Mouse (Mus musculus) midbrain, postnatal 0 days (tissue): ENCODE data around the gene Lamtor5. TPM values are rescaled to one million over a fixed set of nuclear protein-coding genes. Genes with fewer than 3 reads are reported as not detected.
A peak's percentile ranks its signal among the peaks of the same experiment; 100 is the strongest.

ENCODE experiments used
- ATAC-seq: fragments of 200-750 bp; cut with Nextera tagmentation; 2 replicates; pipeline ENCODE4 v1.8.0; 2017; ENCODE audit warnings: moderate number of reproducible peaks, mild to moderate bottlenecking, moderate TSS enrichment, moderate library complexity; ENCODE audit not compliant: low FRiP score
- DNase-seq: peaks from one replicate; pipeline ENCODE4 v3.0.0-alpha.2; 2015; ENCODE audit warnings: low spot score
- H3K27ac ChIP-seq: fragments of 300-500 bp; sonication (generic); 2 replicates; pipeline ENCODE4 v1.5.1; 2014; ENCODE audit warnings: low read depth, mild to moderate bottlenecking, low read length, mixed read lengths
- H3K27me3 ChIP-seq: fragments of 300-500 bp; sonication (generic); 2 replicates; pipeline ENCODE4 v1.6.1; 2014; ENCODE audit warnings: low read length, control low read depth, mixed read lengths; ENCODE audit not compliant: insufficient read depth
- H3K36me3 ChIP-seq: fragments of 300-500 bp; sonication (generic); 2 replicates; pipeline ENCODE4 v1.6.1; 2014; ENCODE audit warnings: low read length, control low read depth, mixed read lengths; ENCODE audit not compliant: insufficient read depth
- H3K4me1 ChIP-seq: fragments of 300-500 bp; sonication (generic); 2 replicates; pipeline ENCODE4 v1.6.1; 2014; ENCODE audit warnings: mild to moderate bottlenecking, control low read depth, antibody characterized with exemption, low read length, mixed read lengths; ENCODE audit not compliant: insufficient read depth
- H3K4me2 ChIP-seq: fragments of 300-500 bp; sonication (generic); 2 replicates; pipeline ENCODE4 v1.6.1; 2014; ENCODE audit warnings: low read depth, mild to moderate bottlenecking, low read length, mixed read lengths; ENCODE audit not compliant: poor library complexity, severe bottlenecking
- H3K4me3 ChIP-seq: fragments of 300-500 bp; sonication (generic); 2 replicates; pipeline ENCODE4 v1.5.1; 2014; ENCODE audit warnings: low read depth, mild to moderate bottlenecking, low read length, moderate library complexity
- H3K9ac ChIP-seq: fragments of 300-500 bp; sonication (generic); replicated peaks from 2 replicates; pipeline ENCODE4 v1.6.1; 2014; ENCODE audit warnings: mild to moderate bottlenecking, low read length, moderate library complexity, mixed read lengths; ENCODE audit not compliant: poor library complexity, severe bottlenecking
- H3K9me3 ChIP-seq: fragments of 300-500 bp; sonication (generic); 2 replicates; pipeline ENCODE4 v1.6.1; 2016; ENCODE audit warnings: low read length, control low read depth
- CTCF ChIP-seq: IDR thresholded peaks from 2 replicates; pipeline ENCODE4 v1.5.1; 2016; ENCODE audit warnings: antibody characterized with exemption, mild to moderate bottlenecking
- WGBS: fragments of 180-500 bp; shearing (Covaris S2); extraction: QIAGEN DNeasy Blood & Tissue Kit; methylation state at CpG from one replicate; pipeline ENCODE4 v1.1.7; 2014; 5-methylcytosine and 5-hydroxymethylcytosine counted together
- polyA plus RNA-seq: library from polyadenylated mRNA; unstranded; fragments of >200 nt; fragmentation: Nextera tagmentation; extraction: Ambion mirVana; gene quantifications from 2 replicates; pipeline ENCODE4 v1.2.1, GENCODE M21; 2015
- total RNA-seq: library from RNA; depleted of rRNA; stranded (reverse); fragments of >200 nt; gene quantifications from 2 replicates; pipeline ENCODE4 v1.2.3, GENCODE M21; 2014

The Lamtor5 gene
- total and polyA plus RNA-seq, 2 experiments from 2014 or later, result 69.9 to 153 TPM

GRCm38 (mm10) chr3:107233945-107234344, 44.7 kb upstream of the Lamtor5 start:
- WGBS, result 20% methylated on average over 2 of the region's 2 CpGs
- H3K27me3 ChIP-seq, result no peaks in the 10 kb centered on the region
- TF ChIP-seq CTCF, result no peak
- no peaks in the 10 kb centered on the region for H3K36me3 ChIP-seq
- no peaks in the 10 kb centered on the region for H3K9me3 ChIP-seq
- ATAC-seq, result no peak
- H3K27ac ChIP-seq, result no peak overlapping the region
- no peak for DNase-seq
- no peak overlapping the region for H3K4me3 ChIP-seq
- no peaks in the 10 kb centered on the region for H3K4me1 ChIP-seq
- H3K9ac ChIP-seq, result no peak overlapping the region
- no peak overlapping the region for H3K4me2 ChIP-seq

GRCm38 (mm10) chr3:107238051-107238450, 40.6 kb upstream of the Lamtor5 start:
- H3K27ac ChIP-seq, result no peak overlapping the region
- DNase-seq (no peak), ATAC-seq (no peak)
- H3K9ac ChIP-seq, result no peak overlapping the region
- H3K9me3 ChIP-seq, result no peaks in the 10 kb centered on the region
- H3K4me1 ChIP-seq, result peaks cover 3% of the 10 kb centered on the region; the same call in 1 of the 2 replicates
- 68% methylated on average over 2 of the region's 2 CpGs for WGBS
- no peaks in the 10 kb centered on the region for H3K27me3 ChIP-seq
- no peak overlapping the region for H3K4me3 ChIP-seq
- H3K36me3 ChIP-seq, result no peaks in the 10 kb centered on the region
- no peak for TF ChIP-seq CTCF
- H3K4me2 ChIP-seq, result no peak overlapping the region

GRCm38 (mm10) chr3:107238471-107238980, 40.1 kb upstream of the Lamtor5 start:
- Histone ChIP-seq H3K27me3 (no peaks in the 10 kb centered on the region), H3K36me3 (no peaks in the 10 kb centered on the region), H3K27ac (no peak overlapping the region), H3K4me2 (no peak overlapping the region), H3K4me3 (no peak overlapping the region), H3K9ac (no peak overlapping the region), H3K9me3 (no peaks in the 10 kb centered on the region), H3K4me1 (peaks cover 3% of the 10 kb centered on the region; the same call in 1 of the 2 replicates)
- ATAC-seq, result no peak
- DNase-seq, result no peak
- no peak for TF ChIP-seq CTCF
- 82% methylated on average over 8 of the region's 8 CpGs for WGBS

GRCm38 (mm10) chr3:107239607-107240006, 39.1 kb upstream of the Lamtor5 start, which contains the start of gene Prok1:
TSS of gene Prok1 (minus strand) at chr3:107239707.
- Histone ChIP-seq H3K4me1 (peaks cover 3% of the 10 kb centered on the region; the same call in 1 of the 2 replicates), H3K4me2 (no peak within 1 kb of the TSS), H3K9ac (no peak within 1 kb of the TSS), H3K4me3 (no peak within 1 kb of the TSS), H3K9me3 (no peaks in the 10 kb centered on the region), H3K27me3 (no peaks in the 10 kb centered on the region), H3K27ac (no peak within 1 kb of the TSS), H3K36me3 (no peaks in the 10 kb centered on the region)
- WGBS, result 90% methylated on average over 9 of the region's 9 CpGs
- no peak for TF ChIP-seq CTCF
- DNase-seq, result no peak
- no peak for ATAC-seq

- no peak overlapping the region for H3K4me2 ChIP-seq
- DNase-seq, result peak; percentile 26
Measured at GRCm38 (mm10) chr3:107241389-107242094, 37.1 kb upstream of the Lamtor5 start.

GRCm38 (mm10) chr3:107246876-107247275, 31.8 kb upstream of the Lamtor5 start:
- Histone ChIP-seq H3K36me3 (no peaks in the 10 kb centered on the region), H3K4me3 (no peak overlapping the region), H3K27ac (no peak overlapping the region), H3K4me2 (no peak overlapping the region), H3K27me3 (no peaks in the 10 kb centered on the region), H3K9me3 (no peaks in the 10 kb centered on the region), H3K9ac (no peak overlapping the region), H3K4me1 (no peaks in the 10 kb centered on the region)
- ATAC-seq (no peak), DNase-seq (no peak)
- no peak for TF ChIP-seq CTCF
- whole genome bisulfite sequencing, result 75% methylated on average over 6 of the region's 6 CpGs

More at GRCm38 (mm10) chr3:107241389-107242094, 37.1 kb upstream of the Lamtor5 start:
- no peak for TF ChIP-seq CTCF
- no peak overlapping the region for H3K4me3 ChIP-seq
- no peak overlapping the region for H3K9ac ChIP-seq
- no peak overlapping the region for H3K27ac ChIP-seq
- WGBS, result 23% methylated on average over 14 of the region's 14 CpGs
- no peak for ATAC-seq
- no peaks in the 10 kb centered on the region for H3K9me3 ChIP-seq
- H3K27me3 ChIP-seq, result no peaks in the 10 kb centered on the region
- H3K4me1 ChIP-seq, result peaks cover 3% of the 10 kb centered on the region; the same call in 1 of the 2 replicates
- no peaks in the 10 kb centered on the region for H3K36me3 ChIP-seq
